In the genomic region with DNA sequence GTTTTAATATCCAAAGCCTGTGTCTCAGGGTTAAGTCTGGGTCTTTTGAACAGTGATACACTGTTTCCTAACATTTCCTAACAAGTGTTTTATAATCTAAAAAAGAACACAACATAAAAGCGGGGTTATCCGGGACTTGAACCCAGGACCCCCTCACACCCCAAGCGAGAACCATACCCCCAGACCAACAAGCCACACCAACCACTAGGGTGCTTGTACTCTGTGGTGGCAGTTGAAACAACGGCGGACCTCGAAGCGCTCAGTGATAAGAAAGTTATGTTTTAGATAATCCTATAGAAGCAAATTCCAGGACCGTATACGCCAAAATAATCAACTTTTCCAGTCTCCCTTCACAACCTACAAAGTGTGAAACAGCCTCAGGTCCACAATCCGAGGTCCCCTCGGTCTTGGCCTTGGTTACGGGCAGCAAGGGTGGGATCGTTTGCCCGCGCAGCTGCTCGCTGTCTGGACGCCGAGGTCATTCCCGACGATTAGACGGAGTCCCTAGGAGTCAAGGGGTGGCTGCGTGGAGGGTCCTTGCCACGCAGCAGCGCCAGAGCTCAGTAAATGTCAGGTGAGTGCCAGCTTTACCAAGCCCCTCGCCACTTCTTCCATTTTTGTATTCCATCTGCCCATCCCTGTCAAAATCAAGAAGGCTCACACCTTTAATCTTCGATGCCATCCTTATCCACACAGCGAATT, we compare ENCODE assay signal across 7 mouse cellular contexts. TPM values are rescaled to one million over a fixed set of nuclear protein-coding genes. Genes with fewer than 3 reads are reported as not detected.
DNase-seq lines count a peak whose midpoint lies in the region; ATAC-seq and TF ChIP-seq lines count a peak whose summit lies in the region.

No protein-coding gene starts in this region.

- H3K4me2 ChIP-seq in forebrain, embryonic 13.5 days = peak overlapping the region; percentile 50
- H3K4me2 ChIP-seq in liver, embryonic 14.5 days (ENCODE audit: low read depth) = peak overlapping the region; percentile 87

- 4% methylated on average over 27 of the region's 27 CpGs for WGBS in forebrain, embryonic 13.5 days
- 4% methylated on average over 27 of the region's 27 CpGs for WGBS in liver, embryonic 14.5 days (ENCODE audit: insufficient replicate concordance)

- DNase-seq in liver, embryonic 14.5 days (ENCODE audit: low read depth in 3 of 3, low spot score in 3 of 3) = no peak
- no peak for DNase-seq in cerebellum, postnatal 25 days
- DNase-seq in ovary, postnatal 36 days (ENCODE audit: low spot score) = no peak
- no peak for DNase-seq in Muller cell, postnatal 12 days (ENCODE audit: inconsistent ontology term)

- peak overlapping the region; percentile 40; the same call in 1 of the 2 replicates for H3K9ac ChIP-seq in forebrain, embryonic 13.5 days
- peak overlapping the region; percentile 9 for H3K9ac ChIP-seq in liver, embryonic 14.5 days (replicated peaks)

- H3K36me3 ChIP-seq in megakaryocyte, embryonic 14.5 days (replicated peaks; ENCODE audit: low read length) = no peaks in the 10 kb centered on the region
- H3K36me3 ChIP-seq in forebrain, embryonic 13.5 days (ENCODE audit: poor library complexity, severe bottlenecking) = no peaks in the 10 kb centered on the region
- no peaks in the 10 kb centered on the region for H3K36me3 ChIP-seq in liver, embryonic 14.5 days (replicated peaks; ENCODE audit: control insufficient read depth, insufficient read depth, low read depth)

- peaks cover 36% of the 10 kb centered on the region for H3K27me3 ChIP-seq in megakaryocyte, embryonic 14.5 days (replicated peaks)
- H3K27me3 ChIP-seq in forebrain, embryonic 13.5 days = peaks cover 62% of the 10 kb centered on the region
- H3K27me3 ChIP-seq in liver, embryonic 14.5 days (ENCODE audit: control insufficient read depth, insufficient read depth, low read length) = no peaks in the 10 kb centered on the region

- TF ChIP-seq EP300 in liver, embryonic 14.5 days (IDR thresholded peaks at IDR 0.05; ENCODE audit: low read depth) = no peak

- no peak overlapping the region for H3K27ac ChIP-seq in forebrain, embryonic 13.5 days
- no peak overlapping the region for H3K27ac ChIP-seq in liver, embryonic 14.5 days

- H3K4me3 ChIP-seq in megakaryocyte, embryonic 14.5 days (replicated peaks) = peak overlapping the region; percentile 90
- H3K4me3 ChIP-seq in forebrain, embryonic 13.5 days = peak overlapping the region; percentile 27
- peak overlapping the region; percentile 55 to 60 for H3K4me3 ChIP-seq in liver, embryonic 14.5 days (ENCODE audit: insufficient read depth in 1 of 2, low read depth in 2 of 2, low read length in 2 of 2)

- H3K4me1 ChIP-seq in megakaryocyte, embryonic 14.5 days = peaks cover 49% of the 10 kb centered on the region
- peaks cover 20% of the 10 kb centered on the region for H3K4me1 ChIP-seq in forebrain, embryonic 13.5 days
- H3K4me1 ChIP-seq in liver, embryonic 14.5 days (replicated peaks; ENCODE audit: control insufficient read depth in 2 of 2, insufficient read depth in 2 of 2, low read length in 1 of 2) = peaks cover 10 to 24% of the 10 kb centered on the region in 2 experiments

- H3K9me3 ChIP-seq in megakaryocyte, embryonic 14.5 days = no peaks in the 10 kb centered on the region
- no peaks in the 10 kb centered on the region for H3K9me3 ChIP-seq in forebrain, embryonic 13.5 days (replicated peaks)
- no peaks in the 10 kb centered on the region for H3K9me3 ChIP-seq in liver, embryonic 14.5 days (ENCODE audit: control insufficient read depth, low read length)

- TF ChIP-seq CTCF in liver, embryonic 14.5 days (IDR thresholded peaks at IDR 0.05; ENCODE audit: low read depth) = no peak

- ATAC-seq in megakaryocyte, adult 5-6 weeks (ENCODE audit: poor library complexity, severe bottlenecking) = no peak
- ATAC-seq in forebrain, embryonic 13.5 days = no peak
- ATAC-seq in liver, embryonic 14.5 days (ENCODE audit: insufficient read depth) = no peak

RNA-seq across cellular contexts. Expression of gene Zfp213, which starts 26.3 kb away (rescaled TPM):
- 4.9 and 8.0 TPM in 2 replicates for polyA plus RNA-seq in megakaryocyte, embryonic 14.5 days (2012; ENCODE audit: insufficient read depth, low replicate concordance)
- total RNA-seq in megakaryocyte, adult 5-6 weeks (2015) = 2.1 and 2.4 TPM in 2 replicates
- 2.7 and 4.7 TPM in 2 replicates for total RNA-seq in megakaryocyte, adult 5-6 weeks (2017)
- 20.7 and 22.4 TPM in 2 replicates for polyA plus RNA-seq in forebrain, embryonic 13.5 days (2015; fragmentation: Nextera tagmentation; extraction: Ambion mirVana)
- polyA plus RNA-seq in liver, embryonic 14.5 days (2012; rRNA removed) = 3.7 and 4.1 TPM in 2 replicates
- 4.1 and 4.8 TPM in 2 replicates for polyA plus RNA-seq in liver, embryonic 14.5 days (2014; fragmentation: Nextera tagmentation; extraction: Ambion mirVana)

RNA-seq across cellular contexts. Expression of gene Vmn2r117, which starts 58.2 kb away (rescaled TPM):
- 0.01 TPM in 1 of 2 replicates, not detected in the other for polyA plus RNA-seq in megakaryocyte, embryonic 14.5 days (2012; ENCODE audit: insufficient read depth, low replicate concordance)
- total RNA-seq in megakaryocyte, adult 5-6 weeks (2015) = not detected in 2 replicates
- total RNA-seq in megakaryocyte, adult 5-6 weeks (2017) = not detected in 2 replicates
- not detected in 2 replicates for polyA plus RNA-seq in forebrain, embryonic 13.5 days (2015; fragmentation: Nextera tagmentation; extraction: Ambion mirVana)
- polyA plus RNA-seq in liver, embryonic 14.5 days (2012; rRNA removed) = not detected in 2 replicates
- not detected in 2 replicates for polyA plus RNA-seq in liver, embryonic 14.5 days (2014; fragmentation: Nextera tagmentation; extraction: Ambion mirVana)

Comparison
In these comparisons a context has a peak if more than half of its experiments do, and no peak if none do; other contexts are left out.
1. H3K4me3 ChIP-seq: peak in every context shown above with its lines; median percentile 90 in megakaryocyte, embryonic 14.5 days; 58 in liver, embryonic 14.5 days; 27 in forebrain, embryonic 13.5 days.